Mouse (Mus musculus): ENCODE results near the gene Gm20822.
"Not testable (repeated sequence)": the region's sequence is repeated elsewhere in the genome, so short reads cannot be mapped to it uniquely, and the experiment has no call there.

GRCm38 (mm10) chrY:15884671-15885070 lies at the start of gene Gm20822:
- not testable (repeated sequence) for TF ChIP-seq POLR2A (IDR thresholded peaks at IDR 0.05; ENCODE audit: low read depth, low read length); CTCF (IDR thresholded peaks at IDR 0.05; ENCODE audit: extremely low read depth, insufficient read length, insufficient replicate concordance, low read depth, low read length)

All from small intestine, adult 2 months (tissue).